Mouse (Mus musculus): ENCODE data around the gene Zfp523.

DNA sequence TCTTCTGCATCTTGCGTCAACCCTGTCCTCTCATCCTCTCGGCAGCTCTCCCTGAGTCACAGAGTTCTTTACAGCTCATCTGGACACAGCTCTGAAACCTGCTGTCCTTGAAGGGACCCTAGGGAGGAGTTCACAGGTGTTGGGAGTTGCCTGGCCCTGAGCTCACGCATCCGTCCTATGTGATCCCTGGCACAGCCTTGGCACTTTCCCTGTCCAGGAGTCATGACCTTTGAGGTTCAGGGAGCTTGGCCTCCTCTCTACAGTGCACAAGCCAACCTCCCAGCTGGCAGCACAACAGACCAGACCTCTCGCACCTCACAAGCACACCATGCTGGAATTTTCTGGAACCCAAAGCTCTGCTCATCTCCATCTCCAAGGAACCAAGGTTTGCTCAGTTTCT lies 63.9 kb downstream of the Zfp523 start:
- no peak for TF ChIP-seq CTCF (IDR thresholded peaks at IDR 0.05; ENCODE audit: low read depth)
- no peak for TF ChIP-seq EP300 (IDR thresholded peaks at IDR 0.05; ENCODE audit: low read depth)

All from heart, postnatal 0 days (tissue).